Mouse (Mus musculus) heart, embryonic 12.5 days (tissue): Measurements from ENCODE around the gene Fam208b. TPM values are rescaled to one million over a fixed set of nuclear protein-coding genes. Genes with fewer than 3 reads are reported as not detected.

Experiments used
- ATAC-seq: fragments of 200-750 bp; cut with Nextera tagmentation; 2 replicates; pipeline ENCODE4 v1.8.0; 2017; ENCODE audit warnings: moderate TSS enrichment, moderate library complexity; ENCODE audit not compliant: insufficient number of reproducible peaks, low FRiP score
- H3K27ac ChIP-seq: fragments of 300-500 bp; sonication (generic); 2 replicates; pipeline ENCODE4 v1.5.1; 2016; ENCODE audit warnings: mild to moderate bottlenecking, moderate library complexity; ENCODE audit not compliant: poor library complexity, severe bottlenecking
- H3K27me3 ChIP-seq: fragments of 300-500 bp; sonication (generic); replicated peaks from 2 replicates; pipeline ENCODE4 v1.6.1; 2016; ENCODE audit warnings: mild to moderate bottlenecking, moderate library complexity
- H3K36me3 ChIP-seq: fragments of 300-500 bp; sonication (generic); 2 replicates; pipeline ENCODE4 v1.6.1; 2016; ENCODE audit warnings: mild to moderate bottlenecking, moderate library complexity
- H3K4me1 ChIP-seq: fragments of 300-500 bp; sonication (generic); replicated peaks from 2 replicates; pipeline ENCODE4 v1.6.1; 2016; ENCODE audit warnings: mild to moderate bottlenecking
- H3K4me2 ChIP-seq: fragments of 300-500 bp; sonication (generic); 2 replicates; pipeline ENCODE4 v1.6.1; 2016; ENCODE audit warnings: mild to moderate bottlenecking, moderate library complexity
- H3K4me3 ChIP-seq: fragments of 300-500 bp; sonication (generic); 2 replicates; pipeline ENCODE4 v1.5.1; 2016; ENCODE audit warnings: mild to moderate bottlenecking
- H3K9ac ChIP-seq: fragments of 300-500 bp; sonication (generic); 2 replicates; pipeline ENCODE4 v1.6.1; 2016; ENCODE audit warnings: mild to moderate bottlenecking, moderate library complexity
- H3K9me3 ChIP-seq: fragments of 300-500 bp; sonication (generic); replicated peaks from 2 replicates; pipeline ENCODE4 v1.6.1; 2016; ENCODE audit warnings: mild to moderate bottlenecking, moderate library complexity
- WGBS: fragments of 180-500 bp; shearing (Covaris S2); methylation state at CpG from one replicate; pipeline ENCODE4 v1.1.7; 2016; 5-methylcytosine and 5-hydroxymethylcytosine counted together
- polyA plus RNA-seq: library from polyadenylated mRNA; unstranded; fragments of >200 nt; fragmentation: Nextera tagmentation; extraction: Ambion mirVana; gene quantifications from 2 replicates; pipeline ENCODE4 v1.2.1, GENCODE M21; 2016

Fam208b gene
- polyA plus RNA-seq, 1 experiment from 2014 or later = 15.3 TPM

- Histone ChIP-seq H3K4me1 (0 out of 2 replicates have a peak, but pooled peaks cover 8% of the 10 kb centered on the region), H3K4me2 (peak within 1 kb of the TSS; percentile 92), H3K27me3 (0 out of 2 replicates have a peak, but pooled peaks cover 3% of the 10 kb centered on the region), H3K9me3 (0 out of 2 replicates have a peak, but pooled peaks cover 2% of the 10 kb centered on the region), H3K9ac (peak within 1 kb of the TSS; percentile 79), H3K36me3 (no peaks in the 10 kb centered on the region), H3K4me3 (peak within 1 kb of the TSS; percentile 81), H3K27ac (no peak within 1 kb of the TSS)
- WGBS = under 1% methylated on average over 47 of the region's 47 CpGs
- peak; percentile 94 for ATAC-seq
Measured at GRCm38 (mm10) chr13:3633895-3634811, 23.2 kb upstream of the Fam208b start, which contains the start of gene Asb13. TSS of gene Asb13 (plus strand) at chr13:3634032.

- Histone ChIP-seq H3K27ac (no peak overlapping the region), H3K36me3 (no peaks in the 10 kb centered on the region), H3K4me3 (no peak overlapping the region), H3K27me3 (0 out of 2 replicates have a peak, but pooled peaks cover 3% of the 10 kb centered on the region), H3K9me3 (0 out of 2 replicates have a peak, but pooled peaks cover 2% of the 10 kb centered on the region), H3K4me1 (0 out of 2 replicates have a peak, but pooled peaks cover 8% of the 10 kb centered on the region), H3K4me2 (no peak overlapping the region), H3K9ac (no peak overlapping the region)
- no peak for ATAC-seq
- 34% methylated on average over 6 of the region's 6 CpGs for WGBS
Measured at GRCm38 (mm10) chr13:3633131-3633530, 22.2 kb upstream of the Fam208b start.

GRCm38 (mm10) chr13:3632551-3632950 lies 21.6 kb upstream of the Fam208b start:
- Histone ChIP-seq H3K36me3 (no peaks in the 10 kb centered on the region), H3K27me3 (0 out of 2 replicates have a peak, but pooled peaks cover 3% of the 10 kb centered on the region), H3K4me2 (no peak overlapping the region), H3K4me3 (no peak overlapping the region), H3K27ac (no peak overlapping the region), H3K4me1 (0 out of 2 replicates have a peak, but pooled peaks cover 11% of the 10 kb centered on the region), H3K9me3 (0 out of 2 replicates have a peak, but pooled peaks cover 2% of the 10 kb centered on the region), H3K9ac (no peak overlapping the region)
- WGBS = 85% methylated on average over 9 of the region's 9 CpGs
- ATAC-seq = no peak

GRCm38 (mm10) chr13:3628102-3628501 lies 17.2 kb upstream of the Fam208b start:
- H3K27ac ChIP-seq = no peak overlapping the region
- H3K36me3 ChIP-seq = no peaks in the 10 kb centered on the region
- peaks cover 5% of the 10 kb centered on the region; the same call in 1 of the 2 replicates for H3K9me3 ChIP-seq
- H3K4me1 ChIP-seq = 0 out of 2 replicates have a peak, but pooled peaks cover 3% of the 10 kb centered on the region
- H3K4me2 ChIP-seq = no peak overlapping the region
- H3K9ac ChIP-seq = no peak overlapping the region
- 21% methylated on average over 3 of the region's 3 CpGs for WGBS
- H3K27me3 ChIP-seq = 0 out of 2 replicates have a peak, but pooled peaks cover 2% of the 10 kb centered on the region
- no peak for ATAC-seq
- no peak overlapping the region for H3K4me3 ChIP-seq

GRCm38 (mm10) chr13:3627139-3627538 lies 16.2 kb upstream of the Fam208b start:
- H3K4me3 ChIP-seq = no peak overlapping the region
- no peak overlapping the region for H3K9ac ChIP-seq
- 57% methylated on average over 3 of the region's 3 CpGs for WGBS
- no peaks in the 10 kb centered on the region for H3K36me3 ChIP-seq
- no peaks in the 10 kb centered on the region for H3K27me3 ChIP-seq
- no peak for ATAC-seq
- H3K4me1 ChIP-seq = 0 out of 2 replicates have a peak, but pooled peaks cover 3% of the 10 kb centered on the region
- H3K27ac ChIP-seq = no peak overlapping the region
- no peak overlapping the region for H3K4me2 ChIP-seq
- H3K9me3 ChIP-seq = peaks cover 5% of the 10 kb centered on the region; the same call in 1 of the 2 replicates

GRCm38 (mm10) chr13:3610118-3610794 lies 652 bp downstream of the Fam208b start:
- Histone ChIP-seq H3K9me3 (peaks cover 8% of the 10 kb centered on the region; the same call in 1 of the 2 replicates), H3K9ac (peak overlapping the region; percentile 78), H3K36me3 (no peaks in the 10 kb centered on the region), H3K4me2 (peak overlapping the region; percentile 83), H3K4me3 (peak overlapping the region; percentile 93), H3K4me1 (no peaks in the 10 kb centered on the region), H3K27me3 (no peaks in the 10 kb centered on the region), H3K27ac (peak overlapping the region; percentile 89)
- WGBS = under 1% methylated on average over 50 of the region's 50 CpGs
- peak; percentile 66 for ATAC-seq

- no peak for ATAC-seq
- Histone ChIP-seq H3K9me3 (peaks cover 7% of the 10 kb centered on the region; the same call in 1 of the 2 replicates), H3K4me1 (no peaks in the 10 kb centered on the region), H3K36me3 (no peaks in the 10 kb centered on the region), H3K27me3 (no peaks in the 10 kb centered on the region), H3K4me2 (peak overlapping the region; percentile 83), H3K4me3 (peak overlapping the region; percentile 93), H3K9ac (peak overlapping the region; percentile 78), H3K27ac (peak overlapping the region; percentile 89; the same call in 1 of the 2 replicates)
- WGBS = 20% methylated on average over 8 of the region's 8 CpGs
Measured at GRCm38 (mm10) chr13:3609780-3610117, 1.2 kb downstream of the Fam208b start.

GRCm38 (mm10) chr13:3596232-3596631 lies 14.7 kb downstream of the Fam208b start:
- 91% methylated on average over 6 of the region's 6 CpGs for WGBS
- H3K27ac ChIP-seq = no peak overlapping the region
- H3K9ac ChIP-seq = no peak overlapping the region
- H3K4me1 ChIP-seq = no peaks in the 10 kb centered on the region
- peaks cover 39% of the 10 kb centered on the region for H3K36me3 ChIP-seq
- ATAC-seq = no peak
- no peaks in the 10 kb centered on the region for H3K27me3 ChIP-seq
- no peak overlapping the region for H3K4me3 ChIP-seq
- no peaks in the 10 kb centered on the region for H3K9me3 ChIP-seq
- H3K4me2 ChIP-seq = no peak overlapping the region

GRCm38 (mm10) chr13:3594311-3594710 lies 16.6 kb downstream of the Fam208b start:
- H3K9me3 ChIP-seq = no peaks in the 10 kb centered on the region
- H3K4me2 ChIP-seq = no peak overlapping the region
- WGBS = 89% methylated on average over 1 of the region's 1 CpGs
- no peak overlapping the region for H3K9ac ChIP-seq
- no peaks in the 10 kb centered on the region for H3K27me3 ChIP-seq
- H3K4me1 ChIP-seq = no peaks in the 10 kb centered on the region
- H3K27ac ChIP-seq = no peak overlapping the region
- no peak for ATAC-seq
- no peak overlapping the region for H3K4me3 ChIP-seq
- H3K36me3 ChIP-seq = peaks cover 50% of the 10 kb centered on the region

GRCm38 (mm10) chr13:3590789-3591188 lies 20.1 kb downstream of the Fam208b start:
- 88% methylated on average over 3 of the region's 3 CpGs for WGBS
- ATAC-seq = no peak
- H3K36me3 ChIP-seq = peaks cover 54% of the 10 kb centered on the region

GRCm38 (mm10) chr13:3563953-3564352 lies 47.0 kb downstream of the Fam208b start:
- Histone ChIP-seq H3K4me1 (no peaks in the 10 kb centered on the region), H3K4me2 (no peak overlapping the region), H3K9ac (no peak overlapping the region), H3K4me3 (no peak overlapping the region), H3K27ac (no peak overlapping the region), H3K36me3 (peaks cover 55% of the 10 kb centered on the region), H3K27me3 (no peaks in the 10 kb centered on the region), H3K9me3 (no peaks in the 10 kb centered on the region)
- WGBS = 83% methylated on average over 2 of the region's 2 CpGs
- no peak for ATAC-seq

More at GRCm38 (mm10) chr13:3590789-3591188, 20.1 kb downstream of the Fam208b start:
- Histone ChIP-seq H3K4me3 (no peak overlapping the region), H3K4me1 (no peaks in the 10 kb centered on the region), H3K27me3 (no peaks in the 10 kb centered on the region), H3K27ac (no peak overlapping the region), H3K9ac (no peak overlapping the region), H3K4me2 (no peak overlapping the region), H3K9me3 (no peaks in the 10 kb centered on the region)
